30 mouse cellular contexts compared by ENCODE assay signal in genomic region chr11:8463866-8464265, GRCm38 (mm10).
DNase-seq lines count a peak whose midpoint lies in the region; ATAC-seq and TF ChIP-seq lines count a peak whose summit lies in the region.
"Had no signal": no experiment of that assay in that cellular context is flagged by ENCODE, and none has a peak within 500 bp of the region (broad histone marks: within the 10 kb centered on the region; RNA-seq: fewer than 3 reads in every experiment).

No protein-coding gene starts in this region.

- no peaks in the 10 kb centered on the region for H3K27me3 ChIP-seq in heart, postnatal 0 days (ENCODE audit: control insufficient read depth, insufficient read depth, low read length)
- H3K27me3 ChIP-seq in lung, embryonic 16.5 days (ENCODE audit: control insufficient read depth, insufficient read depth, low read depth, low read length) = no peaks in the 10 kb centered on the region
- H3K27me3 ChIP-seq: embryonic facial prominence, embryonic 13.5 days; forebrain, embryonic 12.5 days; heart, embryonic 12.5 days; hindbrain, embryonic 15.5 days; limb, embryonic 13.5 days; stomach, embryonic 15.5 days had no signal

- no peak for TF ChIP-seq EP300 in heart, postnatal 0 days (IDR thresholded peaks at IDR 0.05; ENCODE audit: low read depth)

- no peaks in the 10 kb centered on the region for H3K9me3 ChIP-seq in heart, postnatal 0 days (replicated peaks; ENCODE audit: control insufficient read depth, low read length)
- no peaks in the 10 kb centered on the region for H3K9me3 ChIP-seq in lung, embryonic 16.5 days (ENCODE audit: control insufficient read depth, low read length)
- H3K9me3 ChIP-seq: embryonic facial prominence, embryonic 13.5 days; forebrain, embryonic 12.5 days; heart, embryonic 12.5 days; hindbrain, embryonic 10.5 days; hindbrain, embryonic 15.5 days; limb, embryonic 13.5 days; midbrain, embryonic 12.5 days; stomach, embryonic 15.5 days had no signal

- no peak for DNase-seq in heart, postnatal 0 days (ENCODE audit: low spot score)
- DNase-seq in heart, adult 11 months = no peak
- DNase-seq in lung, postnatal 14 days = no peak
- DNase-seq in 3134 (ENCODE audit: extremely low read depth, insufficient read length, low spot score) = peak; percentile 43
- no peak for DNase-seq in urinary bladder, adult 18-20 months (ENCODE audit: low spot score in 2 of 2)
- DNase-seq: adrenal gland, adult 2 months; adrenal gland, postnatal 36 days; B cell, adult 2 months; cerebellum, adult 18-20 months; cerebellum, postnatal 10 days; gastrocnemius, postnatal 14 days; heart, postnatal 14 days; retina, postnatal 1 day; right cerebral cortex, postnatal 14 days; thymus, postnatal 14 days had no signal

- 73% methylated on average over 2 of the region's 2 CpGs for WGBS in heart, postnatal 0 days
- 50% methylated on average over 2 of the region's 2 CpGs for WGBS in lung, embryonic 16.5 days

- no peak for TF ChIP-seq POLR2A in embryonic fibroblast, embryonic 13.5 days (IDR thresholded peaks at IDR 0.05; ENCODE audit: low read depth, low read length)

- 0 out of 2 replicates have a peak, but pooled peaks cover 12% of the 10 kb centered on the region for H3K36me3 ChIP-seq in heart, postnatal 0 days (replicated peaks; ENCODE audit: control insufficient read depth, insufficient read depth, low read length)
- peaks cover 10% of the 10 kb centered on the region for H3K36me3 ChIP-seq in lung, embryonic 16.5 days (ENCODE audit: control insufficient read depth, insufficient read depth, low read length)
- H3K36me3 ChIP-seq: forebrain, embryonic 12.5 days; hindbrain, embryonic 15.5 days; midbrain, embryonic 12.5 days; stomach, embryonic 15.5 days had no signal

- H3K4me2 ChIP-seq in heart, postnatal 0 days (ENCODE audit: low read depth, low read length) = no peak overlapping the region
- peak overlapping the region; percentile 15 for H3K4me2 ChIP-seq in lung, embryonic 16.5 days (ENCODE audit: low read depth, low read length)
- H3K4me2 ChIP-seq: embryonic facial prominence, embryonic 13.5 days; forebrain, embryonic 12.5 days; heart, embryonic 12.5 days; hindbrain, embryonic 15.5 days; limb, embryonic 13.5 days; liver, embryonic 11.5 days; midbrain, embryonic 12.5 days; stomach, embryonic 15.5 days had no signal

- no peak overlapping the region for H3K4me3 ChIP-seq in heart, postnatal 0 days (ENCODE audit: low read depth, low read length)
- no peak overlapping the region for H3K4me3 ChIP-seq in lung, embryonic 16.5 days (ENCODE audit: low read length)
- no peak overlapping the region for H3K4me3 ChIP-seq in embryonic fibroblast, embryonic 13.5 days (ENCODE audit: insufficient read depth, low read length)
- H3K4me3 ChIP-seq: embryonic facial prominence, embryonic 13.5 days; erythroblast, embryonic 14.5 days; forebrain, embryonic 12.5 days; heart, embryonic 12.5 days; hindbrain, embryonic 10.5 days; hindbrain, embryonic 15.5 days; limb, embryonic 13.5 days; midbrain, embryonic 12.5 days; stomach, embryonic 15.5 days had no signal

- ATAC-seq in heart, postnatal 0 days (ENCODE audit: insufficient read depth, low read depth) = no peak
- no peak for ATAC-seq in lung, embryonic 16.5 days (ENCODE audit: low read depth)
- ATAC-seq: activated CD4-positive, CD25-positive, alpha-beta regulatory T cell, adult 4 months; inflammation-experienced regulatory T-cells, adult 6 months had no signal

- peaks cover 70% of the 10 kb centered on the region for H3K4me1 ChIP-seq in heart, postnatal 0 days (ENCODE audit: control insufficient read depth, insufficient read depth)
- peaks cover 62% of the 10 kb centered on the region for H3K4me1 ChIP-seq in lung, embryonic 16.5 days (replicated peaks; ENCODE audit: control insufficient read depth, insufficient read depth, low read length)
- H3K4me1 ChIP-seq in embryonic fibroblast, embryonic 13.5 days (ENCODE audit: control insufficient read depth, insufficient read depth, low read length) = peaks cover 20% of the 10 kb centered on the region

- H3K9ac ChIP-seq in heart, postnatal 0 days (replicated peaks; ENCODE audit: low read depth, low read length) = no peak overlapping the region
- H3K9ac ChIP-seq in lung, embryonic 16.5 days (ENCODE audit: low read length) = no peak overlapping the region
- H3K9ac ChIP-seq: embryonic facial prominence, embryonic 13.5 days; forebrain, embryonic 12.5 days; heart, embryonic 12.5 days; hindbrain, embryonic 15.5 days; limb, embryonic 13.5 days; midbrain, embryonic 12.5 days; stomach, embryonic 15.5 days had no signal

- peak overlapping the region; percentile 32; the same call in 1 of the 2 replicates for H3K27ac ChIP-seq in heart, postnatal 0 days (ENCODE audit: low read depth)
- H3K27ac ChIP-seq in lung, embryonic 16.5 days (ENCODE audit: low read length) = 0 out of 2 replicates have a peak overlapping the region, but pooled peaks have one; percentile 10
- H3K27ac ChIP-seq in embryonic fibroblast, embryonic 13.5 days (ENCODE audit: insufficient read depth, low read length) = peak overlapping the region; percentile 85
- H3K27ac ChIP-seq: embryonic facial prominence, embryonic 13.5 days; forebrain, embryonic 12.5 days; hindbrain, embryonic 10.5 days; hindbrain, embryonic 15.5 days; limb, embryonic 13.5 days; macrophage; midbrain, embryonic 12.5 days; stomach, embryonic 15.5 days had no signal

- TF ChIP-seq CTCF in heart, postnatal 0 days (IDR thresholded peaks at IDR 0.05; ENCODE audit: low read depth) = no peak
- TF ChIP-seq CTCF in embryonic fibroblast, embryonic 13.5 days (IDR thresholded peaks at IDR 0.05; ENCODE audit: borderline replicate concordance, insufficient read depth, low read length) = no peak

Comparison
In these comparisons a context has a peak if more than half of its experiments do, and no peak if none do; other contexts are left out.
1. H3K27ac ChIP-seq: peak in every context shown above with its lines; median percentile 85 in embryonic fibroblast, embryonic 13.5 days; 32 in heart, postnatal 0 days; 10 in lung, embryonic 16.5 days.